Mouse (Mus musculus): ENCODE results near the gene Iglon5. TPM values are rescaled to one million over a fixed set of nuclear protein-coding genes. Genes with fewer than 3 reads are reported as not detected.

Gene Iglon5
- polyA plus RNA-seq, 1 experiment from 2014 or later: 0.05 TPM

DNA sequence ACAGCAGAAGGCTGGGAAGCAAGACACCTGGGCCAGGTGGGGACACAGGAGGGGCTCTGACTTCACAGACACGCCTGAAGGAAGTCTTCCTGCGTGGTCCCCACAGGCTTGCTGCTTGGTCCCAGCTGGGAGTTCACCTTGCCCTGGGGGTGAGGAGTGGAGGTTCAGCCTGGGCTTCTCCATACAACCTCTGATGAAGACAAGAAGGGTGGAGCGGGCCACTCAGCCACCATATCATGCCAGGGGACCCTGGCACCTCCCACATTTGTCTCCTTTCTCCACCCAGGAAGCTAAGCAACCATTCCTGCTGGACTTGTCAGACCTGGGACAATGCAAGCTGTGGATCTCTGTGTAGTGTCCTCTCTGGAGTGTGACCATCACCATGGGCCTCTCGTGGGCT, 27.0 kb downstream of the Iglon5 start, which contains the start of gene Vsig10l:
TSS of gene Vsig10l (plus strand) at position 301 of the 400 bp plus-strand sequence.
- H3K27me3 ChIP-seq (replicated peaks): peaks cover 24% of the 10 kb centered on the region
- no peak within 1 kb of the TSS for H3K4me2 ChIP-seq
- H3K4me3 ChIP-seq: no peak within 1 kb of the TSS
- no peak within 1 kb of the TSS for H3K9ac ChIP-seq
- no peaks in the 10 kb centered on the region for H3K9me3 ChIP-seq (replicated peaks)
- H3K4me1 ChIP-seq: peaks cover 22% of the 10 kb centered on the region
- peaks cover 3% of the 10 kb centered on the region for H3K36me3 ChIP-seq
- no peak within 1 kb of the TSS for H3K27ac ChIP-seq
- WGBS (ENCODE audit: insufficient replicate concordance): 60% methylated on average over 4 of the region's 4 CpGs
- ATAC-seq: no peak

DNA sequence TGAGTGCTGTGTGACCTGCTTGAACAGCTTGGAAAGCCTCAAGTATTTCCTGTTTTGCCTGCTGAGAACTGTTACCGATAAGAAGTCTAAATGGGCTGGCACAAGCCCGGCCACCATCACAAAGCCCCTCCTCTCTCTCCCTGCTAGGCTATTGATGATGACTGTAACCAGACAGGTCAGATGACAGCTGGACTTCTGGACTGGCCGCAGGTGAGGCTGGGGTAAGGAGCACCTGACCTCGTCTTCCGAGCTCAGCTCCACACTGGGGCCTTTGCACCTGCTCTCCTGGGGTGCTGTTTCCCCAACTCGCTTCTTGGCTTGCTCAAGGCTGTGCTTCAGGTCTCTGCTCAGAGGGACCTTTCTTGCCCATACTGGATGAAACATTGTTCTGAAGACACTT, 35.5 kb downstream of the Iglon5 start:
- peaks cover 17% of the 10 kb centered on the region for H3K4me1 ChIP-seq
- H3K36me3 ChIP-seq: peaks cover 77% of the 10 kb centered on the region
- H3K4me2 ChIP-seq: no peak overlapping the region
- H3K9ac ChIP-seq: no peak overlapping the region
- H3K27me3 ChIP-seq (replicated peaks): no peaks in the 10 kb centered on the region
- H3K9me3 ChIP-seq (replicated peaks): no peaks in the 10 kb centered on the region
- ATAC-seq: no peak
- no peak overlapping the region for H3K27ac ChIP-seq
- WGBS (ENCODE audit: insufficient replicate concordance): 68% methylated on average over 6 of the region's 6 CpGs
- no peak overlapping the region for H3K4me3 ChIP-seq

DNA sequence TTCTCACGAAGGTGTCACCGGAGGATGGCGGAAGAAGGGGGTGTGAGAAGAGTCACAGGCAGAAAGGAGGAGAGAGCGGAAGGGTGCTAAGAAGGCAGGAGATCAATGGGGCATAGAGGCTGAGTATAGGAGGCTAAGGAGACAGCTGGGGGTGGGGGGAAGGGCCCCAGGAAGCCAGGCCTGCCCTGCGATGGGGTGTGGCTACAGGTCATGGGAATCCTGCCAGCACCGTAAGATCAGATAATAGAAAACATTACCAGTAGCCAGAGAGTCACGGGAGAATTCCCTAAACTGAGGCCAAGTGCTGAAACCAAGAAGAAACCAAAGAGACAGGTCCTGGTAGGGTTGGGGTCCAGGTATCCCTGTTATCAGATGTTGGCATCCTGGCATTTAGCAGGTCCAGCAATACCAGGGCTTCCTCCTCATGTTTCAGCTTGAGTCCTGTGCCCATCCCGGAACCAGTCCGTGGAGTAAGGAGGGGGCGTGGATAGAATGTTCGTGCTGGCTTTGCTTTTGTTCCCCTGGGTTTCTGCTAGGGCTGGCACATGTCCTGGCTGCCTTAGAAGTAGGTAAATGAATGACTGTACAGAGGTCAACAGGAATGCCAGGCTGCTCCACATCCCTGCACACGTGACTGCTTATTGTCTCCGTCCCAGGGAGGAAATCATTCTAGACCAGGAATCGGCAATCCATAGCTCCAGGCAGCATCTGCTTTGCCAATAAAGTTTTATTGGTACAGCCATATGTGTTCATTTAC, 36.1 kb downstream of the Iglon5 start:
- no peaks in the 10 kb centered on the region for H3K27me3 ChIP-seq (replicated peaks)
- H3K4me3 ChIP-seq: no peak overlapping the region
- H3K4me1 ChIP-seq: peaks cover 23% of the 10 kb centered on the region
- H3K9me3 ChIP-seq (replicated peaks): no peaks in the 10 kb centered on the region
- H3K27ac ChIP-seq: no peak overlapping the region
- ATAC-seq: no peak
- H3K9ac ChIP-seq: no peak overlapping the region
- 77% methylated on average over 14 of the region's 14 CpGs for WGBS (ENCODE audit: insufficient replicate concordance)
- peaks cover 78% of the 10 kb centered on the region for H3K36me3 ChIP-seq
- H3K4me2 ChIP-seq: no peak overlapping the region

- H3K9me3 ChIP-seq (replicated peaks): no peaks in the 10 kb centered on the region
- ATAC-seq: peak; percentile 55
- no peak overlapping the region for H3K27ac ChIP-seq
- WGBS (ENCODE audit: insufficient replicate concordance): 38% methylated on average over 4 of the region's 4 CpGs
- no peaks in the 10 kb centered on the region for H3K27me3 ChIP-seq (replicated peaks)
- H3K4me1 ChIP-seq: peaks cover 35% of the 10 kb centered on the region
- peaks cover 73% of the 10 kb centered on the region for H3K36me3 ChIP-seq
- no peak overlapping the region for H3K4me3 ChIP-seq
- H3K4me2 ChIP-seq: no peak overlapping the region
- no peak overlapping the region for H3K9ac ChIP-seq
Observed at GRCm38 (mm10) chr7:43452609-43453008, 37.3 kb downstream of the Iglon5 start.

- no peak overlapping the region for H3K4me3 ChIP-seq
- ATAC-seq: no peak
- no peak overlapping the region for H3K9ac ChIP-seq
- H3K9me3 ChIP-seq (replicated peaks): no peaks in the 10 kb centered on the region
- H3K4me1 ChIP-seq: peaks cover 43% of the 10 kb centered on the region
- no peak overlapping the region for H3K4me2 ChIP-seq
- H3K27ac ChIP-seq: no peak overlapping the region
- WGBS (ENCODE audit: insufficient replicate concordance): 79% methylated on average over 11 of the region's 11 CpGs
- peaks cover 64% of the 10 kb centered on the region for H3K36me3 ChIP-seq
- no peaks in the 10 kb centered on the region for H3K27me3 ChIP-seq (replicated peaks)
Observed at GRCm38 (mm10) chr7:43451726-43452125, 38.1 kb downstream of the Iglon5 start.

DNA sequence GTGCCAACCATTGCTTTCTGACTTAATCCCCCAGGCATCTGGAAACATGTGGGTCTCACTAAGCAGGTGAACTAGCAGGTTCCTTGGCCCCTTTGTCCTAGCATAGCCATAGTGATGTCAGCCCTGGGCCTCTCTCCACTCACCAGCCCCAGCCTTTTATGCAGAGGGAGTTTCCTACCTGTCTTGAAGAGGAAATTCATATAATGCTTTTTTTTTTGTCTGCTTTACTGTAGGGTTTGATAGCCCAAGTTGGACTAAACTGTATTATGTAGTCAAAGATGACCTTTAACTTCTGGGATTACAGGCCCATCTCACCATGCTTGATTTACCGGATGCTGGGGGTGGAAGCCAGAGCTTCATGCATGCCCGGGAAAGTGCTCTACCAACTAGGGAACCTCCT, 40.1 kb downstream of the Iglon5 start:
- Histone ChIP-seq H3K4me1 (peaks cover 59% of the 10 kb centered on the region), H3K4me2 (no peak overlapping the region), H3K36me3 (peaks cover 45% of the 10 kb centered on the region), H3K9ac (no peak overlapping the region), H3K27ac (no peak overlapping the region), H3K27me3 (replicated peaks) (no peaks in the 10 kb centered on the region), H3K4me3 (no peak overlapping the region), H3K9me3 (replicated peaks) (no peaks in the 10 kb centered on the region)
- WGBS (ENCODE audit: insufficient replicate concordance): 92% methylated on average over 2 of the region's 2 CpGs
- no peak for ATAC-seq

- no peaks in the 10 kb centered on the region for H3K27me3 ChIP-seq (replicated peaks)
- no peaks in the 10 kb centered on the region for H3K9me3 ChIP-seq (replicated peaks)
- no peak overlapping the region for H3K4me3 ChIP-seq
- H3K27ac ChIP-seq: no peak overlapping the region
- peaks cover 29% of the 10 kb centered on the region for H3K36me3 ChIP-seq
- H3K9ac ChIP-seq: no peak overlapping the region
- no peak overlapping the region for H3K4me2 ChIP-seq
- peaks cover 62% of the 10 kb centered on the region for H3K4me1 ChIP-seq
- ATAC-seq: no peak
- 69% methylated on average over 3 of the region's 3 CpGs for WGBS (ENCODE audit: insufficient replicate concordance)
Observed at GRCm38 (mm10) chr7:43448246-43448645, 41.6 kb downstream of the Iglon5 start.

DNA sequence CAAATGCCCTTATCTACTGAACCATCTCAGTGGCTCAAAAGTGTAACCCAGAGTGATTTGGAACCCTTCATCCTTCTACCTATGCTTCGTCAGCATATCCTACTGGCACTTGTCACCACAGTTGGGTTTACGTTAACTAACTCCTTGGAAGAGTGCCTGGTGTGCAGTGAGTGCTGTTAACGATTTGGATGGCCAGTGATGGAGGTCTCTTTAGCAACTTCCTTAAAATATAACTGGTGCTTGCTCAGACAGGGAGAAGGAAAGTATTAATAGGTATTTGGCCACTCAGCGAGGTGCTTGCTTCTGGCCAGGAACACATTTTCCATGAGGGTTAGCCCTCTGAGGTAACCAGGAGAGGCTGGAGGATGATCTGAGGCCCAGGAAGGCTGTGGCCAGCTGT, 42.1 kb downstream of the Iglon5 start:
- ATAC-seq: no peak
- no peaks in the 10 kb centered on the region for H3K9me3 ChIP-seq (replicated peaks)
- WGBS (ENCODE audit: insufficient replicate concordance): 74% methylated on average over 4 of the region's 4 CpGs
- H3K36me3 ChIP-seq: peaks cover 25% of the 10 kb centered on the region
- H3K9ac ChIP-seq: no peak overlapping the region
- peaks cover 61% of the 10 kb centered on the region for H3K4me1 ChIP-seq
- no peak overlapping the region for H3K4me2 ChIP-seq
- H3K4me3 ChIP-seq: no peak overlapping the region
- no peaks in the 10 kb centered on the region for H3K27me3 ChIP-seq (replicated peaks)
- no peak overlapping the region for H3K27ac ChIP-seq

DNA sequence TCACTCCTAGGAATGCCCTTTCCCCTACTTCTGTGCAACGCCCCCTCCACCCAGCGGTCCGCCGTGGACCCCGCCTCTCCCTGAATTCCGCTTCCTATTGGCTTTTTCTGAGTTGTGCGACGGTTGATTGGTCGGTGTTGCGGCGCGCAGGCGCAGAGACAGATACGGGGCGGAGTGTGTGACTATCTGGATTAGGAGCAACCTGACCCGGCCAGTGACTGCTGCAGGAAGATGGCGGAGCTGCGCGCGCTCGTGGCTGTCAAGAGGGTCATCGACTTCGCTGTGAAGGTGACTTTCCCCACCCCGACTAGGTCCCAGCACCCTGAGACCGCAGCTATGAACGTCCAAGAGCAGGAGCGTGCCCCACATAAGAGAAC, 46.0 kb downstream of the Iglon5 start, which contains the start of the genes Etfb and Gm45233:
TSS of gene Etfb (plus strand) at position 167 of the 377 bp plus-strand sequence.
TSS of gene Gm45233 (plus strand) at position 212 of the 377 bp plus-strand sequence.
- Histone ChIP-seq H3K27me3 (replicated peaks) (no peaks in the 10 kb centered on the region), H3K36me3 (no peaks in the 10 kb centered on the region), H3K4me3 (peak within 1 kb of the TSS; percentile 72), H3K9me3 (replicated peaks) (no peaks in the 10 kb centered on the region), H3K9ac (peak within 1 kb of the TSS; percentile 75), H3K4me1 (peaks cover 59% of the 10 kb centered on the region), H3K4me2 (peak within 1 kb of the TSS; percentile 96), H3K27ac (peak within 1 kb of the TSS; percentile 88)
- WGBS (ENCODE audit: insufficient replicate concordance): under 1% methylated on average over 27 of the region's 27 CpGs
- ATAC-seq: peak; percentile 96

GRCm38 (mm10) chr7:43443126-43443916, 46.6 kb downstream of the Iglon5 start:
- peak overlapping the region; percentile 75 for H3K9ac ChIP-seq
- peaks cover 53% of the 10 kb centered on the region for H3K4me1 ChIP-seq
- H3K4me3 ChIP-seq: peak overlapping the region; percentile 72
- no peaks in the 10 kb centered on the region for H3K9me3 ChIP-seq (replicated peaks)
- ATAC-seq: peak; percentile 84
- peak overlapping the region; percentile 96 for H3K4me2 ChIP-seq
- under 1% methylated on average over 36 of the region's 36 CpGs for WGBS (ENCODE audit: insufficient replicate concordance)
- peak overlapping the region; percentile 88 for H3K27ac ChIP-seq
- no peaks in the 10 kb centered on the region for H3K27me3 ChIP-seq (replicated peaks)
- H3K36me3 ChIP-seq: no peaks in the 10 kb centered on the region

DNA sequence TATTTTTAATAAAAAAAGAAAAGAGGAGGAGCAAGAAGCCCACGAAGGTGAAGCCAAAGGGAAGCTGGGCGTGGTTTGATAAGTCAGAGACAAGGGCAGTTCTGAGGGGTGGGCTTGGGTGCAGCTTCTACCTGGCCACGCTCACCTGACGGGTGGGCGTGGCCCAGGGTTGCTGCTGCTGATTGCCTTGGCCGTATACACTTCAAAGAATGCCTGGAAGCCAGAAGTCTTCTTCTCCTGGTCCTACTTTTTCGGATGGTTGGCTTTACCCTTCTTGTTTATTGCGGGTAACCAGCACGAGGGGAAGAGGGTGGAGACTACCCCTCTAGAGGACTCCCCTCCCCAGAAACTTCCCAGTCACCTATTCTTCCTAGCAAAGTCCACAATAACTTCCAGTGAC, 47.2 kb downstream of the Iglon5 start:
- peak overlapping the region; percentile 72 for H3K4me3 ChIP-seq
- H3K9me3 ChIP-seq (replicated peaks): no peaks in the 10 kb centered on the region
- H3K9ac ChIP-seq: peak overlapping the region; percentile 75
- no peaks in the 10 kb centered on the region for H3K27me3 ChIP-seq (replicated peaks)
- H3K27ac ChIP-seq: peak overlapping the region; percentile 88
- no peaks in the 10 kb centered on the region for H3K36me3 ChIP-seq
- no peak for ATAC-seq
- H3K4me1 ChIP-seq: peaks cover 47% of the 10 kb centered on the region
- peak overlapping the region; percentile 96 for H3K4me2 ChIP-seq
- 3% methylated on average over 9 of the region's 9 CpGs for WGBS (ENCODE audit: insufficient replicate concordance)

- 69% methylated on average over 3 of the region's 3 CpGs for WGBS (ENCODE audit: insufficient replicate concordance)
- Histone ChIP-seq H3K36me3 (no peaks in the 10 kb centered on the region), H3K4me1 (peaks cover 41% of the 10 kb centered on the region), H3K9ac (no peak overlapping the region), H3K9me3 (replicated peaks) (no peaks in the 10 kb centered on the region), H3K4me2 (no peak overlapping the region), H3K27me3 (replicated peaks) (no peaks in the 10 kb centered on the region), H3K27ac (no peak overlapping the region), H3K4me3 (no peak overlapping the region)
- ATAC-seq: no peak
Observed at GRCm38 (mm10) chr7:43441071-43441470, 48.8 kb downstream of the Iglon5 start.
